Mouse (Mus musculus): ENCODE results near the gene Gm9049. TPM values are rescaled to one million over a fixed set of nuclear protein-coding genes. Genes with fewer than 3 reads are reported as not detected.
"Not testable (repeated sequence)": the region's sequence is repeated elsewhere in the genome, so short reads cannot be mapped to it uniquely, and the experiment has no call there.

Gene Gm9049
- total RNA-seq, 1 experiment, result 0.71 TPM

GRCm38 (mm10) chr10:118332308-118332707 is 21.6 kb downstream of the Gm9049 start, which contains the start of gene Gm9044:
Gene Gm9044, minus strand, starts transcription at chr10:118332408.
- H3K36me3 ChIP-seq (ENCODE audit: control insufficient read depth, insufficient read depth, low read length, poor library complexity, severe bottlenecking); H3K9ac ChIP-seq (ENCODE audit: insufficient read depth, low read depth, low read length, poor library complexity, severe bottlenecking); H3K4me1 ChIP-seq (ENCODE audit: control insufficient read depth in 2 of 2, insufficient read depth in 2 of 2, low read length in 2 of 2, poor library complexity in 1 of 2); H3K27ac ChIP-seq (ENCODE audit: insufficient read depth, low read depth, low read length, poor library complexity, severe bottlenecking); H3K9me3 ChIP-seq (ENCODE audit: control insufficient read depth, insufficient read depth, low read depth, low read length); in situ Hi-C loops (cut with MboI; ENCODE audit: low sequenced_read_pairs in 2 of 2, unreplicated experiment in 2 of 2); DNase-seq (ENCODE audit: low read depth, low spot score); H3K4me3 ChIP-seq (ENCODE audit: insufficient read depth in 1 of 2, low read depth in 1 of 2, low read length in 2 of 2, poor library complexity in 1 of 2, severe bottlenecking in 1 of 2): not testable (repeated sequence)

DNA sequence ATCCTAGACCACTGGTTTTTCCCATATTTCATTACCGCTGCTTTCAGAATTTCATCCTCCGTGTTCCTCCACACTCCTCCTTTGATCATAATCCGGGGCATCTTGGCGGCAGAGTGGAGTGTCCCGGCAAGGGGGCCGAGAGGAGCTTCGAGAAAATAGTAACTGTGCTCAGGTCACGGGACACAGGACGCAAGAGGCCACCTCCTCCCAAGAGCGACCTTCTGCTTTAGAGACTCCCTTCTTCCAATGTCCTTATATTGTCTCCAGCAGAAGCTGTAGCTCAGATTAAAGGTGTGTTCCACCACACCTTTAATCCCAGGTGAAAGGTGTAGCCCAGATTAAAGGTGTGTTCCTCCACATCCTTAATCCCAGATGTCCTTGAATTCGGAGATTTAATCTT is 27.0 kb downstream of the Gm9049 start, which contains the start of gene Gm9040:
TSS of gene Gm9040 (minus strand) at position 101 of the 400 bp plus-strand sequence.
- H3K36me3 ChIP-seq (ENCODE audit: control insufficient read depth, insufficient read depth, low read length, poor library complexity, severe bottlenecking); H3K4me1 ChIP-seq (ENCODE audit: control insufficient read depth in 2 of 2, insufficient read depth in 2 of 2, low read length in 2 of 2, poor library complexity in 1 of 2); in situ Hi-C loops (cut with MboI; ENCODE audit: low sequenced_read_pairs in 2 of 2, unreplicated experiment in 2 of 2); H3K9ac ChIP-seq (ENCODE audit: insufficient read depth, low read depth, low read length, poor library complexity, severe bottlenecking); DNase-seq (ENCODE audit: low read depth, low spot score); H3K4me3 ChIP-seq (ENCODE audit: insufficient read depth in 1 of 2, low read depth in 1 of 2, low read length in 2 of 2, poor library complexity in 1 of 2, severe bottlenecking in 1 of 2); H3K9me3 ChIP-seq (ENCODE audit: control insufficient read depth, insufficient read depth, low read depth, low read length); H3K27ac ChIP-seq (ENCODE audit: insufficient read depth, low read depth, low read length, poor library complexity, severe bottlenecking): not testable (repeated sequence)

- in situ Hi-C loops (cut with MboI; ENCODE audit: low sequenced_read_pairs in 2 of 2, unreplicated experiment in 2 of 2), result no loop called here
- Histone ChIP-seq H3K36me3 (ENCODE audit: control insufficient read depth, insufficient read depth, low read length, poor library complexity, severe bottlenecking) (no peaks in the 10 kb centered on the region), H3K4me1 (ENCODE audit: control insufficient read depth in 2 of 2, insufficient read depth in 2 of 2, low read length in 2 of 2, poor library complexity in 1 of 2) (no peaks in the 10 kb centered on the region), H3K9ac (ENCODE audit: insufficient read depth, low read depth, low read length, poor library complexity, severe bottlenecking) (no peak overlapping the region), H3K4me3 (ENCODE audit: insufficient read depth in 1 of 2, low read depth in 1 of 2, low read length in 2 of 2, poor library complexity in 1 of 2, severe bottlenecking in 1 of 2) (no peak overlapping the region), H3K27ac (ENCODE audit: insufficient read depth, low read depth, low read length, poor library complexity, severe bottlenecking) (no peak overlapping the region), H3K9me3 (ENCODE audit: control insufficient read depth, insufficient read depth, low read depth, low read length) (no peaks in the 10 kb centered on the region)
- no peak for TF ChIP-seq MAFK (IDR thresholded peaks at IDR 0.05; ENCODE audit: insufficient read depth, low read depth, low read length)
- TF ChIP-seq ZNF384 (IDR thresholded peaks at IDR 0.05; ENCODE audit: low read depth, low read length), result no peak
- no peak for TF ChIP-seq CHD2 (IDR thresholded peaks at IDR 0.05; ENCODE audit: low read depth, low read length)
- TF ChIP-seq ZC3H11A (IDR thresholded peaks at IDR 0.05; ENCODE audit: borderline replicate concordance, low read depth, low read length), result no peak
- TF ChIP-seq HCFC1 (IDR thresholded peaks at IDR 0.05; ENCODE audit: borderline replicate concordance, insufficient read depth, low read length), result no peak
- DNase-seq (ENCODE audit: low read depth, low spot score), result no peak
These were observed 34.9 kb downstream of the Gm9049 start for GRCm38 (mm10) chr10:118319024-118319423.

- H3K27ac ChIP-seq (ENCODE audit: insufficient read depth, low read depth, low read length, poor library complexity, severe bottlenecking); H3K9me3 ChIP-seq (ENCODE audit: control insufficient read depth, insufficient read depth, low read depth, low read length); DNase-seq (ENCODE audit: low read depth, low spot score); H3K9ac ChIP-seq (ENCODE audit: insufficient read depth, low read depth, low read length, poor library complexity, severe bottlenecking); H3K4me1 ChIP-seq (ENCODE audit: control insufficient read depth in 2 of 2, insufficient read depth in 2 of 2, low read length in 2 of 2, poor library complexity in 1 of 2); H3K4me3 ChIP-seq (ENCODE audit: insufficient read depth in 1 of 2, low read depth in 1 of 2, low read length in 2 of 2, poor library complexity in 1 of 2, severe bottlenecking in 1 of 2); H3K36me3 ChIP-seq (ENCODE audit: control insufficient read depth, insufficient read depth, low read length, poor library complexity, severe bottlenecking); in situ Hi-C loops (cut with MboI; ENCODE audit: low sequenced_read_pairs in 2 of 2, unreplicated experiment in 2 of 2): not testable (repeated sequence)
These were observed 51.8 kb downstream of the Gm9049 start for GRCm38 (mm10) chr10:118302133-118302532.

Other genes with a start within 250 kb of the Gm9049 start
- gene Mdm1, start 212.3 kb downstream of the Gm9049 start, total RNA-seq (2012; rRNA removed), result 15.5 and 16.2 TPM in 2 replicates
- gene Il22, start 149.2 kb downstream of the Gm9049 start, total RNA-seq (2012; rRNA removed), result not detected in 2 replicates
- 0.09 TPM in 1 of 2 replicates, not detected in the other for gene Gm32717, start 113.3 kb downstream of the Gm9049 start, total RNA-seq (2012; rRNA removed)
- 0.09 TPM in 1 of 2 replicates, not detected in the other for gene Gm32802, start 95.4 kb downstream of the Gm9049 start, total RNA-seq (2012; rRNA removed)
- not detected in 2 replicates for gene Iltifb, start 59.1 kb downstream of the Gm9049 start, total RNA-seq (2012; rRNA removed)
- 0.54 and 0.90 TPM in 2 replicates for gene Gm9040, start 27.1 kb downstream of the Gm9049 start, total RNA-seq (2012; rRNA removed)
- gene Gm9044, start 21.7 kb downstream of the Gm9049 start, total RNA-seq (2012; rRNA removed), result 0.54 and 0.90 TPM in 2 replicates
- 0.71 and 1.1 TPM in 2 replicates for gene Gm9045, start 16.3 kb downstream of the Gm9049 start, total RNA-seq (2012; rRNA removed)
- gene Gm9046, start 10.8 kb downstream of the Gm9049 start, total RNA-seq (2012; rRNA removed), result not detected in 2 replicates
- gene Gm9048, start 5.4 kb downstream of the Gm9049 start, total RNA-seq (2012; rRNA removed), result 1.0 and 1.6 TPM in 2 replicates
- not detected in 2 replicates for gene Ifng, start 86.9 kb upstream of the Gm9049 start, total RNA-seq (2012; rRNA removed)

Measured in ES-E14 (cell line).